Mouse (Mus musculus) natural killer cell, adult 2 months (primary cell): ENCODE data around the gene Nup93.
A peak's percentile ranks its signal among the peaks of the same experiment; 100 is the strongest.

Experiments
- DNase-seq, 2 experiments: peaks; one replicate each; pipeline ENCODE4 v3.0.0; 2022; ENCODE audit warnings: low spot score in 2 of 2

The Nup93 gene

GRCm38 (mm10) chr8:94186542-94186941 is 27.8 kb upstream of the Nup93 start:
- peak; percentile 68 to 79 for DNase-seq

- peak in 1 of 2 experiments; percentile 7 for DNase-seq
These were observed 26.9 kb upstream of the Nup93 start for GRCm38 (mm10) chr8:94187290-94188002.

GRCm38 (mm10) chr8:94189275-94190031 is 24.9 kb upstream of the Nup93 start:
- DNase-seq, result no peak

GRCm38 (mm10) chr8:94191101-94191691 is 23.2 kb upstream of the Nup93 start:
- peak; percentile 89 to 90 for DNase-seq

- DNase-seq, result no peak
These were observed 21.4 kb upstream of the Nup93 start for GRCm38 (mm10) chr8:94192926-94193325.

- no peak for DNase-seq
These were observed 19.7 kb upstream of the Nup93 start for GRCm38 (mm10) chr8:94194591-94195223.

GRCm38 (mm10) chr8:94199202-94199869 is 15.0 kb upstream of the Nup93 start:
- peak; percentile 43 to 62 for DNase-seq

- no peak for DNase-seq
These were observed 10.3 kb upstream of the Nup93 start for GRCm38 (mm10) chr8:94204043-94204442.

- DNase-seq, result peak; percentile 31 to 47
These were observed 8.6 kb upstream of the Nup93 start for GRCm38 (mm10) chr8:94205736-94206135.

- no peak for DNase-seq
These were observed 8.1 kb upstream of the Nup93 start for GRCm38 (mm10) chr8:94206256-94206655.

- DNase-seq, result no peak
These were observed 6.9 kb upstream of the Nup93 start for GRCm38 (mm10) chr8:94207491-94207890.

GRCm38 (mm10) chr8:94209639-94210038 is 4.7 kb upstream of the Nup93 start:
- DNase-seq, result no peak

GRCm38 (mm10) chr8:94210225-94210624 is 4.1 kb upstream of the Nup93 start:
- no peak for DNase-seq

- no peak for DNase-seq
These were observed 545 bp upstream of the Nup93 start for GRCm38 (mm10) chr8:94213819-94214218.

GRCm38 (mm10) chr8:94227381-94227939 is 13.1 kb downstream of the Nup93 start:
- DNase-seq, result no peak

GRCm38 (mm10) chr8:94240240-94240751 is 25.9 kb downstream of the Nup93 start:
- DNase-seq, result no peak

GRCm38 (mm10) chr8:94249836-94250435 is 35.6 kb downstream of the Nup93 start:
- DNase-seq, result no peak

GRCm38 (mm10) chr8:94258881-94259280 is 44.5 kb downstream of the Nup93 start:
- DNase-seq, result no peak

- DNase-seq, result no peak
These were observed 48.4 kb downstream of the Nup93 start for GRCm38 (mm10) chr8:94262626-94263297.
